Mouse (Mus musculus) inflammation-experienced regulatory T-cells, adult 6 months (primary cell): ENCODE measurements around the gene Anxa9. TPM values are rescaled to one million over a fixed set of nuclear protein-coding genes. Genes with fewer than 3 reads are reported as not detected.

Source experiments
- ATAC-seq: one replicate; pipeline ENCODE4 v1.8.0; 2017
- polyA plus RNA-seq, 3 experiments: library from polyadenylated mRNA; unstranded; fragments of 100-300 nt; shearing (Covaris generic); gene quantifications; one replicate each; pipeline ENCODE4 v1.2.1; 2017

The Anxa9 gene
- polyA plus RNA-seq, 3 experiments from 2014 or later: 0.64 to 0.92 (median 0.91) TPM

DNA sequence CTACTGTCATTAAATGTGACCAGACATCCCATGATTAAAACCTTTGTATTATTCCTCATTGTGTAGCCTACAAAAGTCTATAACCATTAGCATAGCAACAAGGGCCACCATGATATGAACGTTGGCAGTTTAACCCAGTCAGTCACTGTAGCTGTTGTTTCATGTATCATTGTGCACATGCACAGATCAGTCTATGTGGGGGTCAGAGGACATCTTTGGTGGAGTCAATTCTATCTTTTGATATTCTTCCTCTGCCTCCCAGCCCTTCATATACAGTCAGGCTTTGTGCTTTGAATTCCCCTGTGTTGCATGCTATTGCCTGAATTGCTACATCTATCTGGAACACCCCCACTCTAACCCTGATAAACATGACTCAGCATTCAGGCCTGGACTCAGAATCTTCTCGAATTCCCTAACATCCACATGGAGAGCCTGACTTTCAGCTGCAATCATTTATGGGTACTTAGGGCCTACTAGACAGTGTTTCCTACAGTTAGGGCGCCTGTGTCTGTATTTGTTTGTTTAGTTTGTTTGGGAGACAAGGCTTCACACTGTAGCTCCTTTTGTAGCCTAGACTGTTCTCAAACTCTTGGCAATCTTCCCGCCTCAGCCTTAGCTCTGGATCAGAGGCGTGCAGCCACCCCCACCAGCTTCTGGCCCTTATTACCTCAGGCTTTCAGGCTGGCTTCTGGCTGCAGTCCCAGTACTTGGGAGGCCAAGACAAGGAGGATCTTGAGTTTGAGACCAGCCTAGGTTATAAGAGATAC lies 60.3 kb downstream of the Anxa9 start:
- ATAC-seq: no peak

Other genes with a start within 250 kb of the Anxa9 start
- gene Pip5k1a, start 200.2 kb downstream of the Anxa9 start, polyA plus RNA-seq: 10 to 100 TPM; 16.7 to 22.4 (median 17.6) TPM
- 10 to 100 TPM; 64.0 to 70.0 (median 66.7) TPM for gene Vps72, start 196.2 kb downstream of the Anxa9 start, polyA plus RNA-seq
- gene Tmod4, start 182.7 kb downstream of the Anxa9 start, polyA plus RNA-seq: 1 to 10 TPM; 1.8 to 2.5 (median 2.1) TPM
- 100 to 1,000 TPM in 2 of 3 experiments, 10 to 100 TPM in 1; 81.4 to 113 (median 106) TPM for gene Scnm1, start 173.2 kb downstream of the Anxa9 start, polyA plus RNA-seq
- 10 to 100 TPM; 14.6 to 32.0 (median 30.8) TPM for gene Lysmd1, start 173.1 kb downstream of the Anxa9 start, polyA plus RNA-seq
- gene Tnfaip8l2, start 164.8 kb downstream of the Anxa9 start, polyA plus RNA-seq: 100 to 1,000 TPM; 180 to 236 (median 220) TPM
- under 1 TPM in 1 of 3 experiments, not detected in 2; 0.16 TPM for gene Sema6c, start 146.7 kb downstream of the Anxa9 start, polyA plus RNA-seq
- 10 to 100 TPM; 28.0 to 52.1 (median 31.8) TPM for gene Gabpb2, start 89.3 kb downstream of the Anxa9 start, polyA plus RNA-seq
- 100 to 1,000 TPM; 179 to 293 (median 202) TPM for gene Cdc42se1, start 78.4 kb downstream of the Anxa9 start, polyA plus RNA-seq
- 10 to 100 TPM; 17.5 to 21.6 (median 18.8) TPM for gene Mllt11, start 75.0 kb downstream of the Anxa9 start, polyA plus RNA-seq
- gene Gm128, start 65.6 kb downstream of the Anxa9 start, polyA plus RNA-seq: under 1 TPM; 0.49 to 0.94 (median 0.85) TPM
- under 1 TPM in 1 of 3 experiments, not detected in 2; 0.52 TPM for gene Bnipl, start 56.0 kb downstream of the Anxa9 start, polyA plus RNA-seq
- 10 to 100 TPM; 17.8 to 18.5 (median 18.3) TPM for gene Mindy1, start 25.8 kb downstream of the Anxa9 start, polyA plus RNA-seq
- 10 to 100 TPM in 1 of 3 experiments, 1 to 10 TPM in 2; 7.5 to 11.0 (median 8.8) TPM for gene Prune1, start 25.1 kb downstream of the Anxa9 start, polyA plus RNA-seq
- 100 to 1,000 TPM; 151 to 215 (median 154) TPM for gene Cers2, start 7.6 kb upstream of the Anxa9 start, polyA plus RNA-seq
- gene Setdb1, start 50.0 kb upstream of the Anxa9 start, polyA plus RNA-seq: 10 to 100 TPM; 16.9 to 24.2 (median 18.5) TPM
- not detected for gene 4930558C23Rik, start 95.7 kb upstream of the Anxa9 start, polyA plus RNA-seq
- 10 to 100 TPM; 33.1 to 43.5 (median 36.8) TPM for gene Arnt, start 127.2 kb upstream of the Anxa9 start, polyA plus RNA-seq
- under 1 TPM in 1 of 3 experiments, not detected in 2; 0.44 TPM for gene Ctsk, start 192.1 kb upstream of the Anxa9 start, polyA plus RNA-seq
- gene Ctss, start 219.6 kb upstream of the Anxa9 start, polyA plus RNA-seq: 100 to 1,000 TPM; 244 to 569 (median 448) TPM